Mouse (Mus musculus) hindbrain, embryonic 11.5 days (tissue): ENCODE data around the gene Pth2. TPM values are rescaled to one million over a fixed set of nuclear protein-coding genes. Genes with fewer than 3 reads are reported as not detected.

Experiments
- ATAC-seq: fragments of 200-750 bp; cut with Nextera tagmentation; 2 replicates; pipeline ENCODE4 v1.8.0; 2017; ENCODE audit warnings: mild to moderate bottlenecking, moderate TSS enrichment, moderate library complexity; ENCODE audit not compliant: low FRiP score
- DNase-seq: peaks from one replicate; pipeline ENCODE4 v3.0.0-alpha.2; 2015; ENCODE audit warnings: low spot score
- H3K27ac ChIP-seq: fragments of 300-500 bp; sonication (generic); 2 replicates; pipeline ENCODE4 v1.5.1; 2014; ENCODE audit warnings: mild to moderate bottlenecking, low read depth, low read length
- H3K27me3 ChIP-seq: fragments of 300-500 bp; sonication (generic); 2 replicates; pipeline ENCODE4 v1.6.1; 2014; ENCODE audit warnings: mild to moderate bottlenecking, low read length, moderate library complexity, mixed read lengths; ENCODE audit not compliant: control insufficient read depth, insufficient read depth
- H3K36me3 ChIP-seq: fragments of 300-500 bp; sonication (generic); 2 replicates; pipeline ENCODE4 v1.6.1; 2014; ENCODE audit warnings: mild to moderate bottlenecking, low read length, moderate library complexity, mixed read lengths; ENCODE audit not compliant: control insufficient read depth, insufficient read depth
- H3K4me1 ChIP-seq: fragments of 300-500 bp; sonication (generic); replicated peaks from 2 replicates; pipeline ENCODE4 v1.6.1; 2014; ENCODE audit warnings: low read length, mixed read lengths; ENCODE audit not compliant: control insufficient read depth, insufficient read depth
- H3K4me2 ChIP-seq: fragments of 300-500 bp; sonication (generic); replicated peaks from 2 replicates; pipeline ENCODE4 v1.6.1; 2014; ENCODE audit warnings: mild to moderate bottlenecking, low read depth, low read length
- H3K4me3 ChIP-seq: fragments of 300-500 bp; sonication (generic); 2 replicates; pipeline ENCODE4 v1.5.1; 2014; ENCODE audit warnings: low read depth, low read length
- H3K9ac ChIP-seq: fragments of 300-500 bp; sonication (generic); 2 replicates; pipeline ENCODE4 v1.6.1; 2014; ENCODE audit warnings: low read depth, low read length
- H3K9me3 ChIP-seq: fragments of 300-500 bp; sonication (generic); 2 replicates; pipeline ENCODE4 v1.6.1; 2016; ENCODE audit warnings: low read length; ENCODE audit not compliant: control insufficient read depth
- WGBS: fragments of 180-500 bp; shearing (Covaris S2); extraction: QIAGEN DNeasy Blood & Tissue Kit; methylation state at CpG from one replicate; pipeline ENCODE4 v1.1.7; 2014; 5-methylcytosine and 5-hydroxymethylcytosine counted together
- polyA plus RNA-seq: library from polyadenylated mRNA; unstranded; fragments of >200 nt; fragmentation: Nextera tagmentation; extraction: Ambion mirVana; gene quantifications from 2 replicates; pipeline ENCODE4 v1.2.1, GENCODE M21; 2014

The Pth2 gene
- polyA plus RNA-seq, result not detected in 2 replicates

DNA sequence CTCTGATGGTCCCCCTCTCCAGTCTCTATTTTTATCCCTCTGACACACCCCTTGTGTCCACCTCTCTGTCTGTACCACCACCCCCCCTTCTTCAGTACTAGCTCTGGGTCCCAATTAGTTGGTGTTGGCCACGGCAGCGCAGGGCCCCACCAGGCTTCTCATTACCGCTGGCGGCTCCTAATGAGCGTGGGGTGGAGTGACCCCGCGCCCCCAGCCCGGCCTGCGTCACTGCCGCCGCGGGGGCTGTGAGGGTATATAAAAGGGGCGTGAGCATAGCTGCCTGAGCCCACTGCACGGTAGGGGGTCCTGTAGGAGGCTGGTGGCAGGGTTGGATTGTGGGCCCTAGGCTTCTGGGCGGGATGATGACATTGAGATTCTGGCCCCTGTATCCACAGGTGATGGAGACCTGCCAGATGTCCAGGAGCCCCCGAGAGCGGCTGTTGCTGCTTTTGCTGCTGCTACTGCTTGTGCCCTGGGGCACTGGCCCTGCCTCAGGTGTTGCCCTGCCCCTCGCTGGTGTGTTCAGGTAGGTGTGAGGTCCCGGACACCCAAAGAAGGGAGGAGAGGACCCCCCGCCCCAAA, at the start of gene Pth2:
Gene Pth2, plus strand, starts transcription at position 100 of the 582 bp plus-strand sequence.
- ATAC-seq, result no peak
- no peak for DNase-seq
- Histone ChIP-seq H3K4me2 (no peak within 1 kb of the TSS; the same call in 1 of the 2 replicates), H3K27me3 (peaks cover 83% of the 10 kb centered on the region), H3K36me3 (no peaks in the 10 kb centered on the region), H3K4me1 (peaks cover 3% of the 10 kb centered on the region; the same call in 1 of the 2 replicates), H3K9ac (no peak within 1 kb of the TSS), H3K4me3 (0 out of 2 replicates have a peak within 1 kb of the TSS, but pooled peaks have one; percentile 0), H3K9me3 (no peaks in the 10 kb centered on the region), H3K27ac (no peak within 1 kb of the TSS)
- WGBS, result 22% methylated on average over 17 of the region's 20 CpGs

DNA sequence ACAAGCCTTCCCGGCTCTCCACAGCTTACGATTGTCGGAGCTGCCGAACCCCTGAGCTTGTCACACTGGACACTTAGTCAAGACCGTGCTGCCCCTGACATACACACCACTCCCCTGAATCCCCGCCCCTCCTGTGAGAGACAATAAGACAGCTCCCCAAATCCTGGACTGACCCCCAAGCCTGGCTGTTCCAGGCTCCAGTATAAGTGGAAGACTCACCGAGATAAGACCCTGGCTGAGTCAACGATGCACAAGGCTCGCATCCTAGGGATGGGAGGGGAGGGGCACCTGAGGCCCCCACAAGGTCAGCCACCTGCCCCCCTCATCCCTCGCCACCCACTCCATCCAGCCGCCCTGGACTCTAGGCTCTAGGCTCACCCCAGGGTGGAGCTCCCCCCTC, 48.9 kb upstream of the Pth2 start:
- H3K9ac ChIP-seq, result no peak overlapping the region

DNA sequence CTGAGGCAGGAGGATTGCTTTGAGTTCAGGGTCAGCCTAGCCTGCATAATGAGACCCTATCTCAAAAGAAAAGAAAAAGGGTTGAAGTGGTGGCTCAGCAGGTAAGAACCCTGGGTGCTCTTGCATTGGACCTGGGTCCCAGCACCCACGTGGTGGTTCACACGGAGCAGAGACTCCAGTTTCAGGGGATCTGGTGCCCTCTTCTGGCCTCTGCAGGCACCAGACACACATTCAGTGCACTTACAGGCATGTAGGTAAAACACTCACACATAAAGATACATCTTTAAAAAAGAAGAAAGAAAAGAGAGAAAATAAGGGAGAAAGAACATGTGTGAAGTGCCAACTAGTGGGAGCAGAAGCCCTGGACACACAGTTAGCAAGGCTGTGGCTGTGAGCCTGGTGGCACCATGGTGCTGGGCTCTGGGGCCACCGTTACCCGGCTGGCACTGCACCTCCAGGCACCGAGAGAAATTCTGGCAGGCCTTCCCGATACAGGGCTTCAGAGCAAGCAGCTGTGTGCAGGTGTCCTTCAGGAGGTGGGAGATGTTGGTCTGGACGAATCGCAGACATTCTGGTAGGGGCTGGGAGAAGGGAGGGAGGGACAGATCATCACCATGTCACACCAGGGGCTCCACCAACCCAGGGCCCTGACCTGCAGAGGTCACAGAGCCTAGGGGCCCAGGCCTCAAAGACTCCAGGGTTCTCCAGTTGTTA, 47.2 kb upstream of the Pth2 start:
- Histone ChIP-seq H3K27ac (no peak overlapping the region), H3K4me3 (no peak overlapping the region), H3K36me3 (no peaks in the 10 kb centered on the region), H3K27me3 (peaks cover 2% of the 10 kb centered on the region; the same call in 1 of the 2 replicates), H3K9ac (no peak overlapping the region), H3K9me3 (no peaks in the 10 kb centered on the region), H3K4me2 (no peak overlapping the region), H3K4me1 (no peaks in the 10 kb centered on the region; the same call in 1 of the 2 replicates)
- 72% methylated on average over 8 of the region's 8 CpGs for WGBS
- DNase-seq (no peak), ATAC-seq (no peak)

More for the DNA sequence above, 48.9 kb upstream of the Pth2 start:
- H3K4me3 ChIP-seq, result no peak overlapping the region
- H3K27me3 ChIP-seq, result peaks cover 2% of the 10 kb centered on the region; the same call in 1 of the 2 replicates
- H3K4me1 ChIP-seq, result peaks cover 4% of the 10 kb centered on the region
- H3K36me3 ChIP-seq, result peaks cover 6% of the 10 kb centered on the region
- ATAC-seq, result no peak
- H3K27ac ChIP-seq, result no peak overlapping the region
- no peak overlapping the region for H3K4me2 ChIP-seq
- no peaks in the 10 kb centered on the region for H3K9me3 ChIP-seq
- DNase-seq, result no peak
- 83% methylated on average over 11 of the region's 11 CpGs for WGBS

DNA sequence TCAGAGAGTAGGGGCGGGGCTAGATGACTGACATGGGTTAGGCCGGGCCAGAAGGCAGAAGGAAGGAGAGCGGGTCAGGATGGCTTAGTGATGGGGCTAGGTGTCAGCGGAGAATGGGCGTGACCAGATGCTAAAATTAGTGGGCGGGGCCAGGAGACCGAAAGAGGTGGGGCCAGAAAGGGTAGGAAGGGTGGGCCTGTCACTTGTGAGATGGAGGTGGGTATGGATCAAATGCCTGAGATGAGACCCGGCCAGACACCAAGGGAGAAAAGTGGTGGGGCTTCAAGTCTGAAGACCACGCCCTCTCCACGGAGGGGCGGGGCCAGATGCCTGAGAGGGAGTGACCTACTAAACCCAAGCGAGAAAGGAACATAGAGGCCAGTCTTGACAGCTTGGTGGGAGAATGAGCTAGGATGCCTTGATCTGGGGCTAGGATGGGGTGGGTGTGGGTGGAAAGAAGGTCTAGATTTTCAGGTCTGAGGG, 46.2 kb upstream of the Pth2 start:
- H3K27me3 ChIP-seq, result peaks cover 2% of the 10 kb centered on the region; the same call in 1 of the 2 replicates
- H3K4me1 ChIP-seq, result no peaks in the 10 kb centered on the region; the same call in 1 of the 2 replicates
- H3K36me3 ChIP-seq, result no peaks in the 10 kb centered on the region
- H3K4me2 ChIP-seq, result no peak overlapping the region
- 7% methylated on average over 12 of the region's 12 CpGs for WGBS
- H3K9ac ChIP-seq, result no peak overlapping the region
- ATAC-seq (peak; percentile 26; the same call in 1 of the 2 replicates), DNase-seq (peak; percentile 57)
- no peak overlapping the region for H3K4me3 ChIP-seq
- no peaks in the 10 kb centered on the region for H3K9me3 ChIP-seq
- no peak overlapping the region for H3K27ac ChIP-seq

DNA sequence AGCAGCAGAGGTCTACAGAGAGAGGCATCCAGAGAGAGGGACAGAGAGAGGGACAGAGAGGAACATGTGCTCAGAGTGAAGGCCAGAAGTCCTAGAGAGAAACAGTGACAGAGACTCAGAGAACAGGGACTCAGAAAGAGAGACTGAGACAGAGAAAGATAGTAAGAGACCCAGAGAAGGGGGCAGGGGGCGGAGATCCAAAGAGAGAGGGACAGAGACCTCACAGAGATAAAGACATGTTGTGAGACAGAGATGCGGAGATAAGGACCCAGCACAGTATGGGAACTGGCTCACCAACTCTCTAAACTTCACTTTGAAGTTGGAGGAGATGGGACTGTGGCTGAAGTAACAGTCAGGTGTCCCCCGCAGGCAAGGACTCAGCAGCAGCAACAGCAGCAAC, 45.4 kb upstream of the Pth2 start:
- Histone ChIP-seq H3K9me3 (no peaks in the 10 kb centered on the region), H3K27ac (no peak overlapping the region), H3K4me2 (no peak overlapping the region), H3K27me3 (peaks cover 2% of the 10 kb centered on the region; the same call in 1 of the 2 replicates), H3K4me3 (no peak overlapping the region), H3K36me3 (no peaks in the 10 kb centered on the region), H3K9ac (no peak overlapping the region), H3K4me1 (no peaks in the 10 kb centered on the region; the same call in 1 of the 2 replicates)
- DNase-seq, result no peak
- WGBS, result 62% methylated on average over 3 of the region's 3 CpGs
- ATAC-seq, result no peak

DNA sequence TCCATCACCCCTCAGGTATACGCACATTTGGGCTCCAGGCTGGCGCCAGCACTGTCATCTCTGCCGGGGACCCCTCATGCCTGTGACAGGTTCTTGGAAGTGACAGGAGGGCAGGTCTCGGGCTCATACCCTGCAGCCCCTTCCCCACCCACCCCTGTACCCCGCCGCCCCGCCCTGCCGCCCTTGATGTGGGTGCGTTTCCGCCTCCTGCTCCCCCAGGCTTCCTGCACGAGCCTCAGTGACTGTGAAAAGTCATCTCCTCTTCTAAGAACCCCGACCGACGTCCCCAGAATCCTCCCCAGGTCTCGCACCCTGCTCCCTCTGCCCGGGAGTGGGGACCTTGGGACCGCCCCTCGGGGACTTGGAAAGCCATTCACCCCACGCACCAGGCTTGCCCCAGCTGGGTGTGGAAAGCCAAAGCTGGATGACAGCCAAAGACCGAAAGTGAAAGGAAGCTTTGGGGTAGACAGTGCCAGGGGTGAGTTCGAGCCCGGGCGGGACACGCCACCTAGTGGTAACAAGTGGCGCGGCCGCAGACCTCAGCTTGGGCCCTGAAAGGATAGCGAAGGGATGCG, 44.7 kb upstream of the Pth2 start, which contains the start of the genes Gm45713 and Flt3l:
Gene Gm45713, minus strand, starts transcription at position 239 of the 575 bp plus-strand sequence.
Gene Flt3l, minus strand, starts transcription at position 440 of the 575 bp plus-strand sequence.
- peak within 1 kb of the TSS; percentile 59 for H3K9ac ChIP-seq
- peak within 1 kb of the TSS; percentile 66 for H3K4me2 ChIP-seq
- H3K27ac ChIP-seq, result no peak within 1 kb of the TSS
- no peaks in the 10 kb centered on the region for H3K9me3 ChIP-seq
- ATAC-seq (peak; percentile 75), DNase-seq (peak; percentile 86)
- peaks cover 2% of the 10 kb centered on the region; the same call in 1 of the 2 replicates for H3K27me3 ChIP-seq
- H3K4me1 ChIP-seq, result no peaks in the 10 kb centered on the region; the same call in 1 of the 2 replicates
- peak within 1 kb of the TSS; percentile 42 for H3K4me3 ChIP-seq
- WGBS, result 4% methylated on average over 29 of the region's 29 CpGs
- H3K36me3 ChIP-seq, result no peaks in the 10 kb centered on the region

DNA sequence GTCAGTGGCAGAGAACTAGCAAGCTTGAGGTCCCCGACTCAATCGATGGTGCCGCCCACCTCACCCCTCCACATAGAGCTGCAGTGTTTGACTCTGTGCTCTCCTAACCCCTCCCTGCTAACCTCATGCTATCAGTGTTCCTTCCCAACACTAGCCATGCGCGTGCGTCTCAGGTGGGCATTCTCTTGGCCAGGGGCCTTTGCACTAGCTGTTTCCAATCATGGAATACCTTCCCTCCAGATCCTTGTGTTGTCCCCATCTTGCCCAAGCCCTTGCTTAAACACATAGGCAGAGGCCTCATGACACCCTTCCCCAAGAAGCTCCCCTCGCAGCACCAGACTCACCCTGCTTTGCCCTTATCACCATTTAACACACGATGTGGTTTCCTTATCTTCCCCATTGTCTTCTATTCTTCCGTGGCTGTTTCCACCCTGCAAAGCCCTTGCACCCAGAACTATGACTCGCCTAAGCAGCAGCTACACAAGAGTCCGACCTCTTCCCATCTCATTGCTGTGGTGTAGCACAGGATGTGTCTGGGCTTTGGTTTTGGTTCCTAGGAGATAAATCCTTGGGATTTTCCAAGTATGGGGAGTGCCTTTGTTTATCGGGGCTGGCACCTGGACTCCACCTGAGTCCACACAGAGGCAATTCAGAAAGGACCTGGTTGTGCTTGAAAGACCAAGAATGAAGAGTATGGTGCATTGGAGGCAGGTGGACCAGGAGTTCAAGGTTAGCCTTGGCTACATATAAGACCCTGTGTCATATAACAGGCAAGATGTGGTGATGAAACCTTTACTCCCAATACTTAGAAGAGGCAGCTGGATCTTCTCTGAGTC, 43.4 kb upstream of the Pth2 start:
- Histone ChIP-seq H3K4me3 (no peak overlapping the region), H3K36me3 (no peaks in the 10 kb centered on the region), H3K4me1 (no peaks in the 10 kb centered on the region; the same call in 1 of the 2 replicates), H3K4me2 (no peak overlapping the region), H3K9ac (no peak overlapping the region), H3K9me3 (no peaks in the 10 kb centered on the region), H3K27me3 (peaks cover 2% of the 10 kb centered on the region; the same call in 1 of the 2 replicates), H3K27ac (no peak overlapping the region)
- ATAC-seq (no peak), DNase-seq (no peak)
- WGBS, result 84% methylated on average over 12 of the region's 12 CpGs

DNA sequence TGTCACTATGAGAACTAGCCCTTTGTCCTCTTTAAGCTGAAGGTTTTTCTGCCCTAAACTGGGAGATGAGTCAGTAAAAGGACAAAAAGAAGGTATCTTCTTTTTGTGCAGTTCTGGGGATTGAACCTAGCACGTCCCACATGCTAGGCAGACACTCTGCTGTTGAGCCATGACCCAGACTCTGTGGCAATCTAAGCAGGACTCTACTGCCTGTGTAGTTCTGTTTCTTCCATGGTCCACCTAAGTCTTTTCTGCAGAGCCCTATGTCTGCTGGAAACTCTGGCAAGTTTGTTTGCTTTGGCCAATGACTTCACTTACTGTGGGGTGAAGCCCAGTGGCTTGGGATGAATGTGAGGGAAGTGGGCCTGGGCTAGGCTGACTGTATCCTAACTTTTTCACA, 42.4 kb upstream of the Pth2 start:
- peaks cover 2% of the 10 kb centered on the region; the same call in 1 of the 2 replicates for H3K27me3 ChIP-seq
- no peak overlapping the region for H3K4me2 ChIP-seq
- no peak overlapping the region for H3K4me3 ChIP-seq
- no peak for DNase-seq
- H3K4me1 ChIP-seq, result no peaks in the 10 kb centered on the region; the same call in 1 of the 2 replicates
- no peaks in the 10 kb centered on the region for H3K36me3 ChIP-seq
- no peak for ATAC-seq
- no peak overlapping the region for H3K27ac ChIP-seq
- no peaks in the 10 kb centered on the region for H3K9me3 ChIP-seq
- WGBS, result 80% methylated on average over 1 of the region's 1 CpGs
- H3K9ac ChIP-seq, result no peak overlapping the region
